Mouse (Mus musculus): ENCODE measurements around the gene Cc2d1a.

Cc2d1a gene

GRCm38 (mm10) chr8:84104697-84105609, 42.8 kb downstream of the Cc2d1a start, which contains the start of gene Dcaf15:
Dcaf15 (minus strand) TSS chr8:84104768.
- WGBS, result 5% methylated on average over 42 of the region's 42 CpGs

GRCm38 (mm10) chr8:84104221-84104620, 43.5 kb downstream of the Cc2d1a start:
- WGBS, result under 1% methylated on average over 26 of the region's 29 CpGs

GRCm38 (mm10) chr8:84103601-84104000, 44.1 kb downstream of the Cc2d1a start:
- WGBS, result 30% methylated on average over 3 of the region's 3 CpGs

DNA sequence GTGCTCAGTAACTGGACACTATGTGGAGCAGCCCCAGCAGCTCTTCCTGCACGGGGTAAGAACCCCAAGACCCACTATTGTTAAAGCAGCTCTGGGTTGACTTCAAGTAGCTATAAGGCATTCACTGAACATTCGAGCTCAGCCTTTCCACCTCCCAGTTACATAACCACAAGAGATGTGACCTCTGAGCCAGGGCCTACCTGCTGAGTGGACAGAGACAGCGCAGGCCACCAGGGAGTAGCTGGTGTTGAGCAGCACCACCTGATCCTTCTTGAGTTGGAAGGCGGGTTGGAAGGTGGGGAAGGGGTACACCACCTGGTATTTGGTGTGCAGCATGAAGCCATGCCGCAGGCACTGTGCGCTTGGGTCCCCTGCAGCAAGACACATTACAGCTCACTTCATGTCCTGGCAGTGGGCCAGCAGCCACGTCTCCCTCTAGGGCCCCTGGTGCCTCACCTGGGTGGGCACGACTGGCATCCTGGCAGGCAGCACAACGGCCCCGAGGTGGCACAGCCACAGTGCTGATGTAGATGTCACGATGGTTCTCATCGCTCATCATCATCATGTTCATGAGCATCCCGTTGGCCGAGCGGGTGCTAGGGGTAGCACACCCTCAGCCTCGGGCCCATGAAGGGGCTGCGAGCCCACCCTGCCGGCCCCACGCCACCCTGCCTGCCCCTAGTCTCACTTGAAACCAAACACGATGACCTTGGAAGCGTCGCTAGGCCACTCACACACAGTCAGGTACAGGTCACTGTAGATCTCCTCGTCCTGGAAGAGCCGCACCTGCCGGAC, 46.1 kb downstream of the Cc2d1a start:
- 91% methylated on average over 25 of the region's 25 CpGs for WGBS

GRCm38 (mm10) chr8:84098376-84098775, 49.4 kb downstream of the Cc2d1a start:
- WGBS, result 97% methylated on average over 7 of the region's 7 CpGs

GRCm38 (mm10) chr8:84096061-84096460, 51.7 kb downstream of the Cc2d1a start:
- 63% methylated on average over 8 of the region's 8 CpGs for WGBS

- 72% methylated on average over 8 of the region's 8 CpGs for WGBS
Observed at GRCm38 (mm10) chr8:84090585-84090984, 57.2 kb downstream of the Cc2d1a start.

DNA sequence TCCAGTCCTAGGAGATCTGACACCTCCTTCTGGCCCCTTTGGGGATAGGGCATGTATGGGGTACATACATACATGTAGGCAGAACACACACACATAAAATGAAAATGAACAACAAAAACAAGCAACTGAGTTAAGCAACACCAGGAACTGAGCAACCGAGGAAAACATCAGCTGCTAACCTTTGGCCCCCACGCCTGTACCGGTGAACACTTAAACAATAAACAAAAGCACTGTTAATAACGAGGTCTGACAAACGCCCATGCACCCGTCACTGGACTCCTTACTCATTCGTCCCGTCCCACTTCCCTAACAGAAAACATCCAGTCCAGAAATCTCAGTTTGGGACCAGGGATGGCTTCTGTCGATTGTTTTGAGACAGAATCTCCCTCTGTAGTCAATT, 58.5 kb downstream of the Cc2d1a start:
- 71% methylated on average over 9 of the region's 9 CpGs for WGBS

- WGBS, result 58% methylated on average over 14 of the region's 14 CpGs
Observed at GRCm38 (mm10) chr8:84087821-84088220, 59.9 kb downstream of the Cc2d1a start.

DNA sequence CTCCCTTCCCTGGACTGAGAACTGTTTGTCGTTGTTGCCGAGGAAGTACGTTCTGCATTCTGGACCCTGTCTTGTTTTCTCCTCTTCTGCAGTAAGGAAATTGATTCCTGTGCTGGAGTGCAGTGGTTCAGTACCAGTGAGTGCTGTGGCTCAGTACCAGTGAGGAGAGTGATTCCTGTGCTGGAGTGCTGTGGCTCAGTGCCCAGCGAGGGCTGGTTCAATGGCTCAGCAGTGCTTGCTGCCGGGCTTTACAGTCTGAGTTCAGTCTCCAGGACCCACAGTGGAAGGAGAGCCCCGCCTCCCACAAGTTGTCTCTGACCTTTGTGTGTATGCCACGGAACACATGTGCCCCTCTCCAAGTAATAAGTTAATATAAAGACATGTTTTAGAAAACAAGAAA, 60.6 kb downstream of the Cc2d1a start:
- 83% methylated on average over 7 of the region's 7 CpGs for WGBS

DNA sequence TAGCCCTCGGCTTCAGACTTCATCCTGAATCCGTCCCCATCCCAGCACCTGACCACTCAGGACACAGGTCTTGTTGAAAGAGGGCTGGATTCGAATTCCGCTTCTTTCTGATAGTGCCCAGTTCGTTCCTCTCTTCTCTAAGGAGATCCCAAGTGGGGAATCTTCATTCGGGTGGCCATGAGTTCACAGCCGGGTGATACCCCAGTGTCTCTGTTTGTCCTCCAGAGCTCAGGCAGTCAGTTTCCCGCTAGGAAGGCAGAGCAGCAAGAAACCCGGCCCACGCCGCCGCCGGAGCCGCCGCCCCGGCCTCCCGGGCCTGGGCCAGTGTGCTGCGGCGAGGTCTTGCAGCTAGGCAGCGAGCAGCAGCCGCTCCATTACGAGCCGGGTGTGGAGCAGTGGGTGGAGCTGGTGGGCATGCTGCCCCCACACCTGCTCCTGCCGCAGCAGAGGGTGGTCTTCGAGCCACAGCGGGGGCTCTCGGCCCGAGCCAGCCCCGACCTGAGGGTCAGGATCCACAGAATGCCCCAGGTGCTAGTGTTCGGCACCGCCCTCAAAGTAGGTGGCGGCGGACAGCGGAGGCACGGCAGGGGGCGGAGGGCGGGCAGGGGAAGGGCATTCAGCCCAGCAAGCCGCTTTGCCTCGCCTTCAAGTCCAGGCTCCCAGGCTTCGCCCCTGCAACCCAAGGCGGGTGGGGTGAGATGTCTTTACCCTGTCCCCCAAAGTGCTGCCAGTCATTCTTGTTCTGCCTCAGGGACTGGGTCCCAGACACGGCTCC, 63.2 kb downstream of the Cc2d1a start:
- WGBS, result 71% methylated on average over 42 of the region's 42 CpGs

- 51% methylated on average over 8 of the region's 8 CpGs for WGBS
Observed at GRCm38 (mm10) chr8:84083829-84084241, 63.9 kb downstream of the Cc2d1a start.

Data from cerebral cortex, adult 2 months (tissue).